9 mouse cellular contexts compared by ENCODE assay signal in the genomic region with DNA sequence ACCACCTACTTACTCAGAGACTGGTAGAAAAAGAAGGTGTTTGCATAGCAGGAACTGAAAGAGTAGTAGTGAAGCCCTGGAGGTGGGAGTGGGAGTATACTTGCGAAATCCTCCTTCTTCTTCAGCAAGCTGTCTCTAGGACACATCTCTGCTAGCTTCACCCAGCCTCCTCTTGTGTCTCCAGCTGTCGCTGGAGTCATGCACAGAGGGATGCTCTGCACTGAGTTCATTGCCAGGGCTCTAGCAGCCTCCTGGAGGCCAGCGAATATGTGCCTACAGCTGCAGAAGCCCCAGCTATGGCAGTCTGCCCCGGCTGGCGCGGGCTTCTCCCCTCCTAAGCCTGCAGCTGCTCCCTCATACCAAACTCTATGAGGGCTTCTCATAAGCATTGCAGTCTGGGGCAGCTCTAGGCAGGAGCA.
DNase-seq lines count a peak whose midpoint lies in the region; ATAC-seq and TF ChIP-seq lines count a peak whose summit lies in the region.
"Had no signal": no experiment of that assay in that cellular context is flagged by ENCODE, and none has a peak within 500 bp of the region (broad histone marks: within the 10 kb centered on the region; RNA-seq: fewer than 3 reads in every experiment).

No protein-coding gene starts in this region.

- 0 out of 2 replicates have a peak overlapping the region, but pooled peaks have one; percentile 6 for H3K27ac ChIP-seq in forebrain, embryonic 13.5 days
- H3K27ac ChIP-seq in forebrain, embryonic 10.5 days: no peak overlapping the region
- H3K27ac ChIP-seq in forebrain, embryonic 16.5 days (ENCODE audit: low read length): no peak overlapping the region
- H3K27ac ChIP-seq in stomach, postnatal 0 days (replicated peaks): peak overlapping the region; percentile 77
- H3K27ac ChIP-seq: midbrain, embryonic 12.5 days had no signal

- H3K9ac ChIP-seq in forebrain, embryonic 13.5 days: no peak overlapping the region
- H3K9ac ChIP-seq in forebrain, embryonic 16.5 days (replicated peaks; ENCODE audit: low read depth, low read length): no peak overlapping the region
- H3K9ac ChIP-seq in stomach, postnatal 0 days (ENCODE audit: low read length): no peak overlapping the region
- H3K9ac ChIP-seq: midbrain, embryonic 12.5 days had no signal

- no peaks in the 10 kb centered on the region for H3K36me3 ChIP-seq in forebrain, embryonic 13.5 days (ENCODE audit: poor library complexity, severe bottlenecking)
- H3K36me3 ChIP-seq in forebrain, embryonic 10.5 days (replicated peaks): no peaks in the 10 kb centered on the region
- H3K36me3 ChIP-seq in forebrain, embryonic 16.5 days (ENCODE audit: control insufficient read depth, insufficient read depth): no peaks in the 10 kb centered on the region
- H3K36me3 ChIP-seq in stomach, postnatal 0 days (ENCODE audit: control insufficient read depth, insufficient read depth, low read length): no peaks in the 10 kb centered on the region
- H3K36me3 ChIP-seq: midbrain, embryonic 12.5 days had no signal

- 0 out of 2 replicates have a peak, but pooled peaks cover 4% of the 10 kb centered on the region for H3K4me1 ChIP-seq in forebrain, embryonic 13.5 days
- 0 out of 2 replicates have a peak, but pooled peaks cover 3% of the 10 kb centered on the region for H3K4me1 ChIP-seq in forebrain, embryonic 10.5 days
- H3K4me1 ChIP-seq in forebrain, embryonic 16.5 days (replicated peaks; ENCODE audit: control insufficient read depth, insufficient read depth, low read length): 0 out of 2 replicates have a peak, but pooled peaks cover 3% of the 10 kb centered on the region
- H3K4me1 ChIP-seq in stomach, postnatal 0 days (replicated peaks; ENCODE audit: control insufficient read depth, insufficient read depth): no peaks in the 10 kb centered on the region

- no peak overlapping the region for H3K4me2 ChIP-seq in forebrain, embryonic 13.5 days
- H3K4me2 ChIP-seq in forebrain, embryonic 16.5 days (ENCODE audit: low read length): no peak overlapping the region
- H3K4me2 ChIP-seq in stomach, postnatal 0 days (replicated peaks; ENCODE audit: low read depth): 0 out of 2 replicates have a peak overlapping the region, but pooled peaks have one; percentile 0
- H3K4me2 ChIP-seq: midbrain, embryonic 12.5 days had no signal

- no peak overlapping the region for H3K4me3 ChIP-seq in forebrain, embryonic 13.5 days
- no peak overlapping the region for H3K4me3 ChIP-seq in forebrain, embryonic 10.5 days
- H3K4me3 ChIP-seq in forebrain, embryonic 16.5 days (replicated peaks; ENCODE audit: low read length): no peak overlapping the region
- no peak overlapping the region for H3K4me3 ChIP-seq in stomach, postnatal 0 days (ENCODE audit: low read depth, low read length)
- H3K4me3 ChIP-seq: midbrain, embryonic 12.5 days had no signal

- no peaks in the 10 kb centered on the region for H3K27me3 ChIP-seq in forebrain, embryonic 13.5 days
- no peaks in the 10 kb centered on the region for H3K27me3 ChIP-seq in forebrain, embryonic 10.5 days (ENCODE audit: poor library complexity, severe bottlenecking)
- H3K27me3 ChIP-seq in forebrain, embryonic 16.5 days (replicated peaks; ENCODE audit: control insufficient read depth, insufficient read depth, low read length): no peaks in the 10 kb centered on the region
- H3K27me3 ChIP-seq in stomach, postnatal 0 days (ENCODE audit: control insufficient read depth, insufficient read depth, low read length): no peaks in the 10 kb centered on the region
- H3K27me3 ChIP-seq: midbrain, embryonic 12.5 days had no signal

- intact Hi-C loops in heart, postnatal 14 days (cut with DNase I): no loop called here
- intact Hi-C loops in left cerebral cortex, postnatal 10 days (cut with DNase I): no loop called here

- peak; percentile 58; the same call in 1 of the 2 replicates for ATAC-seq in forebrain, embryonic 13.5 days
- ATAC-seq in forebrain, embryonic 16.5 days: peak; percentile 74
- ATAC-seq in stomach, postnatal 0 days (ENCODE audit: low FRiP score, low TSS enrichment): peak; percentile 40; the same call in 1 of the 2 replicates

- peak; percentile 17; the same call in 1 of the 2 replicates for TF ChIP-seq CTCF in stomach, postnatal 0 days (IDR thresholded peaks at IDR 0.05; ENCODE audit: low read depth)

- 87% methylated on average over 6 of the region's 6 CpGs for WGBS in forebrain, embryonic 13.5 days
- 87% methylated on average over 6 of the region's 6 CpGs for WGBS in forebrain, embryonic 10.5 days
- WGBS in forebrain, embryonic 16.5 days: 69% methylated on average over 6 of the region's 6 CpGs
- 45% methylated on average over 6 of the region's 6 CpGs for WGBS in stomach, postnatal 0 days

- TF ChIP-seq EP300 in stomach, postnatal 0 days (optimal IDR thresholded peaks at IDR 0.05): no peak

- DNase-seq in forebrain, embryonic 10.5 days (ENCODE audit: extremely low spot score, low spot score): no peak
- DNase-seq in heart, postnatal 14 days: peak; percentile 67 to 72
- DNase-seq in left cerebral cortex, postnatal 10 days (ENCODE audit: extremely low spot score in 1 of 2, low spot score in 2 of 2): peak; percentile 58 to 77
- DNase-seq in stomach, postnatal 0 days (ENCODE audit: low spot score): no peak
- no peak for DNase-seq in natural killer cell, adult 2 months (ENCODE audit: low spot score in 2 of 2)
- no peak for DNase-seq in thymus, postnatal 4 days

- H3K9me3 ChIP-seq in forebrain, embryonic 13.5 days (replicated peaks): no peaks in the 10 kb centered on the region
- H3K9me3 ChIP-seq in forebrain, embryonic 10.5 days: no peaks in the 10 kb centered on the region
- H3K9me3 ChIP-seq in forebrain, embryonic 16.5 days (ENCODE audit: control insufficient read depth, low read length): no peaks in the 10 kb centered on the region
- no peaks in the 10 kb centered on the region for H3K9me3 ChIP-seq in stomach, postnatal 0 days (ENCODE audit: control insufficient read depth, low read length)
- H3K9me3 ChIP-seq: midbrain, embryonic 12.5 days had no signal

Comparison
In these comparisons a context has a peak if more than half of its experiments do, and no peak if none do; other contexts are left out.
1. H3K27ac ChIP-seq: peak in forebrain, embryonic 13.5 days (single experiment) and stomach, postnatal 0 days (single experiment); none in forebrain, embryonic 10.5 days (single experiment) and forebrain, embryonic 16.5 days (single experiment).
2. DNase-seq: peak in heart, postnatal 14 days (2 of 2) and left cerebral cortex, postnatal 10 days (2 of 2); none in forebrain, embryonic 10.5 days (single experiment), stomach, postnatal 0 days (single experiment), natural killer cell, adult 2 months (0 of 2) and thymus, postnatal 4 days (single experiment).
3. Peak in every context shown above with its lines, with median percentiles within 50 percentile points of each other: ATAC-seq.